Mouse (Mus musculus) thymus, adult 2 months (tissue): Measurements from ENCODE around the gene Fam155a. TPM values are rescaled to one million over a fixed set of nuclear protein-coding genes. Genes with fewer than 3 reads are reported as not detected.

Experiments used
- DNase-seq: peaks from one replicate; pipeline ENCODE4 v3.0.0; 2021
- H3K27ac ChIP-seq: fragments of 200-500 bp; 2 replicates; pipeline ENCODE4 v1.5.1; 2012; ENCODE audit warnings: low read length, control low read depth; ENCODE audit not compliant: control insufficient read depth, insufficient read depth
- H3K27me3 ChIP-seq: fragments of 200-500 bp; 2 replicates; pipeline ENCODE4 v1.6.1; 2012; ENCODE audit warnings: mild to moderate bottlenecking, low read length, moderate library complexity, mixed read lengths; ENCODE audit not compliant: control insufficient read depth, insufficient read depth
- H3K36me3 ChIP-seq: fragments of 200-500 bp; 2 replicates; pipeline ENCODE4 v1.6.1; 2012; ENCODE audit warnings: mild to moderate bottlenecking, low read length, moderate library complexity; ENCODE audit not compliant: control insufficient read depth, insufficient read depth
- H3K4me1 ChIP-seq: fragments of 200-500 bp; replicated peaks from 2 replicates; pipeline ENCODE4 v1.6.1; 2012; ENCODE audit warnings: low read length; ENCODE audit not compliant: control insufficient read depth, insufficient read depth
- H3K4me3 ChIP-seq: fragments of 200-500 bp; 2 replicates; pipeline ENCODE4 v1.5.1; 2012; ENCODE audit warnings: mild to moderate bottlenecking, low read length, control low read depth, moderate library complexity; ENCODE audit not compliant: control insufficient read depth, insufficient read depth
- CTCF ChIP-seq: fragments of 200-500 bp; IDR thresholded peaks from 2 replicates; pipeline ENCODE4 v1.5.1; 2012; ENCODE audit warnings: mild to moderate bottlenecking, control low read depth, low read length, moderate library complexity, borderline replicate concordance; ENCODE audit not compliant: control insufficient read depth, poor library complexity, insufficient read depth; ENCODE audit errors: extremely low read depth
- POLR2A ChIP-seq: fragments of 200-500 bp; IDR thresholded peaks from 2 replicates; pipeline ENCODE4 v1.6.1; 2012; ENCODE audit warnings: mild to moderate bottlenecking, low read length, control low read depth, moderate library complexity; ENCODE audit not compliant: control insufficient read depth, poor library complexity, insufficient read depth; ENCODE audit errors: extremely low read depth
- WGBS: fragments of 180-500 bp; shearing (Covaris S2); methylation state at CpG from one replicate; pipeline ENCODE4 v1.1.7; 2018; 5-methylcytosine and 5-hydroxymethylcytosine counted together
- polyA plus RNA-seq: library from polyadenylated mRNA; depleted of rRNA; stranded (reverse); fragments of >200 nt; gene quantifications from 2 replicates; pipeline ENCODE4 v1.2.3, GENCODE M21; 2012

The Fam155a gene
- polyA plus RNA-seq, 1 experiment = 0.09 TPM

- H3K4me3 ChIP-seq = no peak overlapping the region
- no peaks in the 10 kb centered on the region for H3K36me3 ChIP-seq
- 78% methylated on average over 5 of the region's 5 CpGs for WGBS
- H3K27ac ChIP-seq = no peak overlapping the region
- no peaks in the 10 kb centered on the region for H3K27me3 ChIP-seq
- no peak for DNase-seq
- no peaks in the 10 kb centered on the region for H3K4me1 ChIP-seq
- TF ChIP-seq POLR2A = no peak
- TF ChIP-seq CTCF = no peak
Measured at GRCm38 (mm10) chr8:9635240-9635639, 135.7 kb downstream of the Fam155a start.

- TF ChIP-seq CTCF = no peak
- no peak for TF ChIP-seq POLR2A
- Histone ChIP-seq H3K36me3 (no peaks in the 10 kb centered on the region), H3K4me3 (no peak overlapping the region), H3K27me3 (no peaks in the 10 kb centered on the region), H3K4me1 (no peaks in the 10 kb centered on the region), H3K27ac (no peak overlapping the region)
- DNase-seq = no peak
- WGBS = 90% methylated on average over 6 of the region's 6 CpGs
Measured at GRCm38 (mm10) chr8:9607086-9607701, 163.8 kb downstream of the Fam155a start.

DNA sequence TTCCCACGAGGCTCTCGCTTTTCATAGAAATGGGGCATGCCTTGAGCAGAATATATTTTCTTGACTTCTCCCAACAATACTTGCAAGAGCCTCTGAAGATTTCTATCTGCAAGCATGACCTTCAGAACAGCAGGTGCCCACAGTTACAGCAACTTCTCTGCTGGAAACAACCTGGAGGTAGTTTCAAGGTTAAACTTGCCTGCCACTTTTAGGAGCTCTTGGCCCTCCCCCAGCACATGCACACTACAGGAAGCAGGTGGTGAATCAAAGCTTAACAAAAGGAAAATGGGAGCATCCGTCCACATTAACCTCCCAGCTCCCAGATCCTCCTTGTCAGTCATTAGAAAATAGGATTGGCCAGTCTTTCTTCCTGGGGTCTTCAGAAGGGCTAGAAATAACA, 175.0 kb downstream of the Fam155a start:
- no peak for TF ChIP-seq CTCF
- no peak for TF ChIP-seq POLR2A
- Histone ChIP-seq H3K4me3 (no peak overlapping the region), H3K36me3 (no peaks in the 10 kb centered on the region), H3K27ac (no peak overlapping the region), H3K27me3 (no peaks in the 10 kb centered on the region), H3K4me1 (no peaks in the 10 kb centered on the region)
- DNase-seq = no peak
- WGBS = 70% methylated on average over 3 of the region's 3 CpGs

DNA sequence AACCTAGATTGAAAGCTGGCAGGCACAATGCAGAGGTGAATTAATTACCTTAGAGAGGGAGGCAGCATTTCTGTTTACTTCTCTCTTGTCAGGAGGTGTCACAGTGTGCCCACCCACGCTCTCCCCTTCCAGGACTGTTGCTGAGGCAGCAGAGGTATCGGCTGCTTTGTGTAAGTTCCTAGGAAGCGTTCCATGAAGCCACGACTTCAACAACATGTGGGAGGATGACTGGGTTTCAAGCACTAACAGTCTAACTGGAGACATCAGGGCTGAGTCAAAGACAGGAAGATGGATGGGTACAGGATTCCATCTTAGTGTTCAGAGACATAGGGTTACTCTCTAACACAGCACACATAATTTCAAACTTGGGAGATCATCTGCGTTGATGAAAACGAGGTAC, 189.1 kb downstream of the Fam155a start:
- Histone ChIP-seq H3K36me3 (no peaks in the 10 kb centered on the region), H3K27ac (no peak overlapping the region), H3K4me1 (no peaks in the 10 kb centered on the region), H3K27me3 (no peaks in the 10 kb centered on the region), H3K4me3 (no peak overlapping the region)
- 86% methylated on average over 6 of the region's 6 CpGs for WGBS
- TF ChIP-seq CTCF (no peak), POLR2A (no peak)
- no peak for DNase-seq

DNA sequence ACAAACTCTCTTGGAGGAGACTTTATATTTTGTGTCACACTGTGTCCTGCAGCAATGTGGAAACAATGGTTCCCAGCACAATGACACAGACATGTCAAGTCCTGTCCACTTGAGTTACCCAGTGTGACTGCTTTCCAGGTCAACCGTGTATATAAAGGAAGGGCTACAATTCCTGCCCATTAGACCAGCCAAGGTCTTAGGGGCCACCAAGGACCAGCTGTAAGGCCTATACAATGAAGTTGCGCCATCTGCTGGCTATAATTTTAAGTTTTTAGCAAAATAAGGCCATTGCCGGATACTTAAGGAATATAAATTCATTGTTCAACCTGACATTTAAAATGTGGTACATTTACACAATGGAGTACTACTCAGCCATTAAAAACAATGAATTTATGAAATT, 190.8 kb downstream of the Fam155a start:
- no peaks in the 10 kb centered on the region for H3K36me3 ChIP-seq
- H3K27ac ChIP-seq = no peak overlapping the region
- TF ChIP-seq CTCF (no peak), POLR2A (no peak)
- WGBS = 37% methylated on average over 3 of the region's 3 CpGs
- H3K4me1 ChIP-seq = no peaks in the 10 kb centered on the region
- no peaks in the 10 kb centered on the region for H3K27me3 ChIP-seq
- no peak for DNase-seq
- no peak overlapping the region for H3K4me3 ChIP-seq

GRCm38 (mm10) chr8:9571977-9572376, 199.0 kb downstream of the Fam155a start:
- no peaks in the 10 kb centered on the region for H3K36me3 ChIP-seq
- 87% methylated on average over 2 of the region's 2 CpGs for WGBS
- no peak for DNase-seq
- TF ChIP-seq CTCF (no peak), POLR2A (no peak)
- no peaks in the 10 kb centered on the region for H3K27me3 ChIP-seq
- no peak overlapping the region for H3K27ac ChIP-seq
- no peak overlapping the region for H3K4me3 ChIP-seq
- H3K4me1 ChIP-seq = no peaks in the 10 kb centered on the region

DNA sequence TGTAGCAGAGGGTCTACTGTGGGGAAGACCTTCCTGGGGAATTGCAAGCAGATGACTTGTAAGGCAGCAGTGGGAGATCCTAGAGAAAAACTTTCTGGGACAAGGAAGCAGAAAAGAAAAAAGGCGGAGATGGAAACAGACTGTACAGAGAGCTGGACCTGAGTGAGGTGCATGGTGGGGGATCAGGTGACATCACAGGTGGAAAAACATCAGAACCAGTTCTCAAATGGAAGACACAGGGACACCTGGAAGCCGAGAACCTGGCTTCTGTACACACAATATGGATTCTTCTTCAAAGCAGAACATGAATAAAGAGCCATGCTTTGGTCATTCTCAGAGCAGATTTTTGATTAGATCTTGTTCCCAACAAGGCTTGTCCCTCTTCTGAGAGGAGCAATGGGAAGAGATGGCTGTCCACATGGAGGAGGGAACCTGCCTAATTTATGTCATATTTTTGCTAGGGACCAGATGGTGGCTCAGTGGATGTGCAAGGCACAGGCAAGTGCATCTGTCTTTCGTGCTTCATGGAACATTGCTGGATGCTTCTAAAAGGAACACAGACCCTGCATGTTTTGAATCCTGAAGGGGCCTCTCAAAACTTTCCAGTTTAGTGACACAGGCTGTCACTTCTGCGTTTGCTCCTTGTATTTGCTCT, 201.3 kb downstream of the Fam155a start:
- TF ChIP-seq CTCF = no peak
- no peak for TF ChIP-seq POLR2A
- Histone ChIP-seq H3K27me3 (no peaks in the 10 kb centered on the region), H3K4me3 (no peak overlapping the region), H3K27ac (no peak overlapping the region), H3K36me3 (no peaks in the 10 kb centered on the region), H3K4me1 (no peaks in the 10 kb centered on the region)
- DNase-seq = no peak
- 84% methylated on average over 4 of the region's 4 CpGs for WGBS
